Mouse (Mus musculus): ENCODE measurements around the gene Nhej1. TPM values are rescaled to one million over a fixed set of nuclear protein-coding genes. Genes with fewer than 3 reads are reported as not detected.

The Nhej1 gene
- total and polyA plus RNA-seq, 3 experiments, result 0.47 to 12.3 (median 2.5) TPM

GRCm38 (mm10) chr1:74927621-74928296, 197.2 kb downstream of the Nhej1 start:
- Histone ChIP-seq H3K9me3 (replicated peaks) (no peaks in the 10 kb centered on the region), H3K4me1 (ENCODE audit: insufficient read depth, low read depth, low read length) (no peaks in the 10 kb centered on the region), H3K36me3 (replicated peaks) (no peaks in the 10 kb centered on the region), H3K4me3 (ENCODE audit: low read depth, low read length) (no peak overlapping the region), H3K27me3 (ENCODE audit: insufficient read depth, low read length) (peaks cover 7% of the 10 kb centered on the region; the same call in 1 of the 2 replicates)
- TF ChIP-seq GATA2 (IDR thresholded peaks at IDR 0.05; ENCODE audit: borderline replicate concordance, low read depth, low read length) (no peak), CTCF (IDR thresholded peaks at IDR 0.05; ENCODE audit: low read depth, low read length) (no peak), TAL1 (conservative IDR thresholded peaks at IDR 0.05; ENCODE audit: low read depth, low read length) (no peak)
- DNase-seq (ENCODE audit: low spot score), result no peak
- no peak for ATAC-seq (ENCODE audit: extremely low read depth, insufficient number of reproducible peaks, low FRiP score, poor library complexity, severe bottlenecking)

DNA sequence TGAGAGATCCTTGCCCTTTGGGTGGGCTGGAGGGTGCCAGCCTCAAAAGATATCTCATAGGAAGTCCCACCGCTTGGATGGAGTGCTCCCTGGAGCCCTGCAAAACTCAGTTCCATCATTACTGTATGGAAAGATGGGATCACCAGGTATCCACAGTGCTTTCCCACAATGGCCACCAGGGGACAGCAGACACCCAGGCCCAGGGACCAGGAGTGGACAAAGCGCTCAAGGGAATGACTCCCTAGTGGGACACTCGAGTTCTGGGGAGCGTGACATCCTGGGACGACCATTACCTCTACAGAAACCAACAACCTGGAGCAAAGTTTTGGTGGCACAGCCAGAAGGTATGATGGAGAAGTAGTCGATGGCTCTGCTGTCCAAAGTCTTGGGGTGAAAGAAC, 198.3 kb downstream of the Nhej1 start:
- no peak for DNase-seq (ENCODE audit: low spot score)
- no peak for ATAC-seq (ENCODE audit: extremely low read depth, insufficient number of reproducible peaks, low FRiP score, poor library complexity, severe bottlenecking)
- TF ChIP-seq TAL1 (conservative IDR thresholded peaks at IDR 0.05; ENCODE audit: low read depth, low read length), result no peak
- no peak for TF ChIP-seq GATA2 (IDR thresholded peaks at IDR 0.05; ENCODE audit: borderline replicate concordance, low read depth, low read length)
- peak; percentile 85 for TF ChIP-seq CTCF (IDR thresholded peaks at IDR 0.05; ENCODE audit: low read depth, low read length)
- no peak overlapping the region for H3K4me3 ChIP-seq (ENCODE audit: low read depth, low read length)
- H3K4me1 ChIP-seq (ENCODE audit: insufficient read depth, low read depth, low read length), result no peaks in the 10 kb centered on the region
- peaks cover 7% of the 10 kb centered on the region; the same call in 1 of the 2 replicates for H3K27me3 ChIP-seq (ENCODE audit: insufficient read depth, low read length)
- H3K36me3 ChIP-seq (replicated peaks), result no peaks in the 10 kb centered on the region
- H3K9me3 ChIP-seq (replicated peaks), result no peaks in the 10 kb centered on the region

GRCm38 (mm10) chr1:74924464-74924863, 200.5 kb downstream of the Nhej1 start:
- H3K4me3 ChIP-seq (ENCODE audit: low read depth, low read length), result no peak overlapping the region
- no peaks in the 10 kb centered on the region for H3K36me3 ChIP-seq (replicated peaks)
- no peak for ATAC-seq (ENCODE audit: extremely low read depth, insufficient number of reproducible peaks, low FRiP score, poor library complexity, severe bottlenecking)
- peaks cover 7% of the 10 kb centered on the region; the same call in 1 of the 2 replicates for H3K27me3 ChIP-seq (ENCODE audit: insufficient read depth, low read length)
- DNase-seq (ENCODE audit: low spot score), result no peak
- no peaks in the 10 kb centered on the region for H3K9me3 ChIP-seq (replicated peaks)
- H3K4me1 ChIP-seq (ENCODE audit: insufficient read depth, low read depth, low read length), result no peaks in the 10 kb centered on the region
- TF ChIP-seq GATA2 (IDR thresholded peaks at IDR 0.05; ENCODE audit: borderline replicate concordance, low read depth, low read length) (no peak), GATA1 (IDR thresholded peaks at IDR 0.05; ENCODE audit: borderline replicate concordance, low read length) (no peak), TAL1 (conservative IDR thresholded peaks at IDR 0.05; ENCODE audit: low read depth, low read length) (no peak), CTCF (IDR thresholded peaks at IDR 0.05; ENCODE audit: low read depth, low read length) (no peak), POLR2AphosphoS5 (IDR thresholded peaks at IDR 0.05; ENCODE audit: insufficient replicate concordance, low read depth, low read length) (no peak)

Other genes starting within 250 kb of the Nhej1 start
- gene Fev, start 239.8 kb downstream of the Nhej1 start, total RNA-seq (2014; fragmentation: Nextera tagmentation), result not detected in 2 replicates
- gene Fev, start 239.8 kb downstream of the Nhej1 start, total RNA-seq (2017), result 0.33 TPM in 1 of 2 replicates, not detected in the other
- not detected in 2 replicates for gene Fev, start 239.8 kb downstream of the Nhej1 start, polyA plus RNA-seq (2012)
- gene Cryba2, start 232.1 kb downstream of the Nhej1 start, total RNA-seq (2014; fragmentation: Nextera tagmentation), result not detected in 2 replicates
- not detected in 2 replicates for gene Cryba2, start 232.1 kb downstream of the Nhej1 start, total RNA-seq (2017)
- not detected in 2 replicates for gene Cryba2, start 232.1 kb downstream of the Nhej1 start, polyA plus RNA-seq (2012)
- gene Cfap65, start 189.6 kb downstream of the Nhej1 start, total RNA-seq (2014; fragmentation: Nextera tagmentation), result not detected in 2 replicates
- 0.11 and 0.12 TPM in 2 replicates for gene Cfap65, start 189.6 kb downstream of the Nhej1 start, total RNA-seq (2017)
- gene Cfap65, start 189.6 kb downstream of the Nhej1 start, polyA plus RNA-seq (2012), result not detected in 2 replicates
- not detected in 2 replicates for gene Ihh, start 173.5 kb downstream of the Nhej1 start, total RNA-seq (2014; fragmentation: Nextera tagmentation)
- gene Ihh, start 173.5 kb downstream of the Nhej1 start, total RNA-seq (2017), result 0.17 and 0.27 TPM in 2 replicates
- 0.08 and 0.13 TPM in 2 replicates for gene Ihh, start 173.5 kb downstream of the Nhej1 start, polyA plus RNA-seq (2012)
- gene Slc23a3, start 8.7 kb upstream of the Nhej1 start, total RNA-seq (2014; fragmentation: Nextera tagmentation), result 0.83 and 1.5 TPM in 2 replicates
- gene Slc23a3, start 8.7 kb upstream of the Nhej1 start, total RNA-seq (2017), result 0.22 and 0.29 TPM in 2 replicates
- gene Slc23a3, start 8.7 kb upstream of the Nhej1 start, polyA plus RNA-seq (2012), result 0.03 TPM in 1 of 2 replicates, not detected in the other
- gene Cnppd1, start 17.5 kb upstream of the Nhej1 start, total RNA-seq (2014; fragmentation: Nextera tagmentation), result 77.3 and 93.4 TPM in 2 replicates
- gene Cnppd1, start 17.5 kb upstream of the Nhej1 start, total RNA-seq (2017), result 140 and 143 TPM in 2 replicates
- gene Cnppd1, start 17.5 kb upstream of the Nhej1 start, polyA plus RNA-seq (2012), result 83.2 and 105 TPM in 2 replicates
- 85.7 and 93.8 TPM in 2 replicates for gene Retreg2, start 17.6 kb upstream of the Nhej1 start, total RNA-seq (2014; fragmentation: Nextera tagmentation)
- 111 and 120 TPM in 2 replicates for gene Retreg2, start 17.6 kb upstream of the Nhej1 start, total RNA-seq (2017)
- 101 and 112 TPM in 2 replicates for gene Retreg2, start 17.6 kb upstream of the Nhej1 start, polyA plus RNA-seq (2012)
- gene Zfand2b, start 43.4 kb upstream of the Nhej1 start, total RNA-seq (2014; fragmentation: Nextera tagmentation), result 45.8 and 58.0 TPM in 2 replicates
- gene Zfand2b, start 43.4 kb upstream of the Nhej1 start, total RNA-seq (2017), result 47.7 and 53.7 TPM in 2 replicates
- 21.0 and 24.2 TPM in 2 replicates for gene Zfand2b, start 43.4 kb upstream of the Nhej1 start, polyA plus RNA-seq (2012)
- 19.5 and 132 TPM in 2 replicates for gene Abcb6, start 55.2 kb upstream of the Nhej1 start, total RNA-seq (2014; fragmentation: Nextera tagmentation)
- gene Abcb6, start 55.2 kb upstream of the Nhej1 start, total RNA-seq (2017), result 25.0 and 28.1 TPM in 2 replicates
- gene Abcb6, start 55.2 kb upstream of the Nhej1 start, polyA plus RNA-seq (2012), result 5.4 and 9.5 TPM in 2 replicates
- gene Ankzf1, start 67.0 kb upstream of the Nhej1 start, total RNA-seq (2014; fragmentation: Nextera tagmentation), result 47.5 and 50.4 TPM in 2 replicates
- 57.4 and 69.3 TPM in 2 replicates for gene Ankzf1, start 67.0 kb upstream of the Nhej1 start, total RNA-seq (2017)
- gene Ankzf1, start 67.0 kb upstream of the Nhej1 start, polyA plus RNA-seq (2012), result 17.0 and 22.9 TPM in 2 replicates
- 40.0 and 46.2 TPM in 2 replicates for gene Atg9a, start 67.0 kb upstream of the Nhej1 start, total RNA-seq (2014; fragmentation: Nextera tagmentation)
- gene Atg9a, start 67.0 kb upstream of the Nhej1 start, total RNA-seq (2017), result 16.2 and 16.3 TPM in 2 replicates
- gene Atg9a, start 67.0 kb upstream of the Nhej1 start, polyA plus RNA-seq (2012), result 34.2 and 47.5 TPM in 2 replicates
- 10.1 and 19.2 TPM in 2 replicates for gene Glb1l, start 85.6 kb upstream of the Nhej1 start, total RNA-seq (2014; fragmentation: Nextera tagmentation)
- gene Glb1l, start 85.6 kb upstream of the Nhej1 start, total RNA-seq (2017), result 11.0 and 12.5 TPM in 2 replicates
- gene Glb1l, start 85.6 kb upstream of the Nhej1 start, polyA plus RNA-seq (2012), result 0.29 and 0.83 TPM in 2 replicates
- gene Stk16, start 85.6 kb upstream of the Nhej1 start, total RNA-seq (2014; fragmentation: Nextera tagmentation), result 59.4 and 78.2 TPM in 2 replicates
- gene Stk16, start 85.6 kb upstream of the Nhej1 start, total RNA-seq (2017), result 70.7 and 72.6 TPM in 2 replicates
- gene Stk16, start 85.6 kb upstream of the Nhej1 start, polyA plus RNA-seq (2012), result 114 and 133 TPM in 2 replicates
- 201 and 287 TPM in 2 replicates for gene Tuba4a, start 94.7 kb upstream of the Nhej1 start, total RNA-seq (2014; fragmentation: Nextera tagmentation)
- gene Tuba4a, start 94.7 kb upstream of the Nhej1 start, total RNA-seq (2017), result 156 and 175 TPM in 2 replicates
- 38.6 and 61.0 TPM in 2 replicates for gene Tuba4a, start 94.7 kb upstream of the Nhej1 start, polyA plus RNA-seq (2012)
- gene A630095N17Rik, start 106.9 kb upstream of the Nhej1 start, total RNA-seq (2014; fragmentation: Nextera tagmentation), result not detected in 2 replicates
- not detected in 2 replicates for gene A630095N17Rik, start 106.9 kb upstream of the Nhej1 start, total RNA-seq (2017)
- not detected in 2 replicates for gene A630095N17Rik, start 106.9 kb upstream of the Nhej1 start, polyA plus RNA-seq (2012)
- 15.4 and 63.3 TPM in 2 replicates for gene Dnajb2, start 111.2 kb upstream of the Nhej1 start, total RNA-seq (2014; fragmentation: Nextera tagmentation)
- 13.9 and 15.6 TPM in 2 replicates for gene Dnajb2, start 111.2 kb upstream of the Nhej1 start, total RNA-seq (2017)
- 9.1 and 11.1 TPM in 2 replicates for gene Dnajb2, start 111.2 kb upstream of the Nhej1 start, polyA plus RNA-seq (2012)
- gene Ptprn, start 139.3 kb upstream of the Nhej1 start, total RNA-seq (2014; fragmentation: Nextera tagmentation), result not detected in 2 replicates
- gene Ptprn, start 139.3 kb upstream of the Nhej1 start, total RNA-seq (2017), result 0.11 TPM in 1 of 2 replicates, not detected in the other
- gene Ptprn, start 139.3 kb upstream of the Nhej1 start, polyA plus RNA-seq (2012), result 0.03 and 0.08 TPM in 2 replicates
- not detected in 2 replicates for gene Resp18, start 153.2 kb upstream of the Nhej1 start, total RNA-seq (2014; fragmentation: Nextera tagmentation)
- not detected in 2 replicates for gene Resp18, start 153.2 kb upstream of the Nhej1 start, total RNA-seq (2017)
- gene Resp18, start 153.2 kb upstream of the Nhej1 start, polyA plus RNA-seq (2012), result not detected in 2 replicates
- gene Dnpep, start 192.8 kb upstream of the Nhej1 start, total RNA-seq (2014; fragmentation: Nextera tagmentation), result 56.3 and 73.7 TPM in 2 replicates
- 38.7 and 47.2 TPM in 2 replicates for gene Dnpep, start 192.8 kb upstream of the Nhej1 start, total RNA-seq (2017)
- gene Dnpep, start 192.8 kb upstream of the Nhej1 start, polyA plus RNA-seq (2012), result 69.4 and 79.0 TPM in 2 replicates
- 12.9 and 19.0 TPM in 2 replicates for gene Des, start 235.1 kb upstream of the Nhej1 start, total RNA-seq (2014; fragmentation: Nextera tagmentation)
- 3.4 and 5.6 TPM in 2 replicates for gene Des, start 235.1 kb upstream of the Nhej1 start, total RNA-seq (2017)
- gene Des, start 235.1 kb upstream of the Nhej1 start, polyA plus RNA-seq (2012), result 12.7 and 13.8 TPM in 2 replicates

Data from G1E (cell line).